Mouse (Mus musculus) brain, embryonic 14.5 days (tissue): ENCODE results near the gene Hs6st3.

Experiments
- CTCF ChIP-seq: fragments of 200-500 bp; IDR thresholded peaks from 2 replicates; pipeline ENCODE4 v1.5.1; 2012; ENCODE audit warnings: inconsistent platforms, mild to moderate bottlenecking, moderate library complexity, borderline replicate concordance; ENCODE audit not compliant: insufficient read depth, insufficient read length; ENCODE audit errors: extremely low read depth
- POLR2A ChIP-seq: fragments of 200-500 bp; IDR thresholded peaks from 2 replicates; pipeline ENCODE4 v1.6.1; 2012; ENCODE audit warnings: mild to moderate bottlenecking, inconsistent platforms, borderline replicate concordance; ENCODE audit not compliant: poor library complexity, insufficient read depth, insufficient read length, severe bottlenecking; ENCODE audit errors: extremely low read depth

- TF ChIP-seq CTCF = no peak
- no peak for TF ChIP-seq POLR2A
Measured at GRCm38 (mm10) chr14:119257072-119257471, 118.9 kb downstream of the Hs6st3 start.
